Mouse (Mus musculus) liver (tissue): ENCODE results near the gene Scgb2b17.
"Not testable (repeated sequence)": the region's sequence is repeated elsewhere in the genome, so short reads cannot be mapped to it uniquely, and the experiment has no call there.

Experiments
- DNase-seq: peaks from one replicate; pipeline ENCODE4 v3.0.0-alpha.2; 2020; ENCODE audit warnings: mixed read lengths

The Scgb2b17 gene

GRCm38 (mm10) chr7:33056461-33056860, at the start of gene Scgb2b17:
Gene Scgb2b17 (minus strand): TSS chr7:33056561.
- DNase-seq, result not testable (repeated sequence)

DNA sequence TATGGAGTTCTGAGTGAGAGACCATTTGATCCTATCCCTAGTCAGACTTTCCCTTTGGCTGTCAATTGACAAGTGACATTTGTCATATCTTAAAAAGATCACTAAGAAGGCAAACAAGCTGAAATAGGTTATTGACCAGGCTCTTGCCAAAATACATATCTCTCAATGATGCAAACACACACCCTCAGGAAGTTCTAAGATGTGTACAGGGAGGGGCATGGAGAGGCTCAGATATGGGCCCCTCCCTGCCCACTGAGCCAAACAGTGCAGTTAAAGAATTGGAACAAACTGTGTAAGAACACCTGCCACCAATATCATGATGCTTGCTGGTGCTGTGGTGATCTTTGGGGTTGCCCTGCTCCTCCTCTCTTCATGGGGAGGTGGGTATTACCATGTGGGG, 6.8 kb upstream of the Scgb2b17 start, which contains the start of gene Scgb1b17:
Gene Scgb1b17, plus strand, starts transcription at position 301 of the 400 bp plus-strand sequence.
- DNase-seq, result not testable (repeated sequence)
